Mouse (Mus musculus): ENCODE results near the gene Mrgprf.

The Mrgprf gene

DNA sequence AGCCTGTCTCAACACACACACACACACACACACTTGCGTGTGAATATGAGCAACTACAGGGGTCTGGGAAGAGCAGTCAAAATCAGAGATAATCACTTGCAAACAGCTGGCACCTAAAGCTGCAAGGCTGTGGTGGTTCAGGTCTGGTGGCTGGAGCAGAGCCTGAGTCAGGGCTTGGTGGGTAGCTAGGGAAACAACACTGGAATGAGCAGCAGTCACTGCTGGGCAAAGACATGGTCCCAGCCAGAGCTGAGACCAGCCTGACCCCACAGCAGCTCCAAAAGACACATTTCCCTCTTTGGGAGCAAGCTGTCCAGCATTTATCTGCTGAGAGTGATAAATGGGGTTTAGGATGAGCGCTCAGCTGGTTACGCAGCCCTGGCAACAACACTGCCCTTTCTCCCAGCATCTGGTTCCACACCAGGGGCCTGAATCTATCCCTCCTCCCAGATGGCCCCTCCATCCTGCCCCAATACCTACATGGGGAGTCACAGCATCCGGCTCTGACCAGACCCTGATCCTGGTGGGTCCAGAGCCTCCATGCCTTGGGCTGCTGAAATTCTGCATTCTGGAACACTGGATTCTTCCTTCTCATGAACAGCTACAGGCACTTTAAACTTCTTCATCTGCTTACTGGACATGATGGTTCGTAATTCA lies 39.7 kb downstream of the Mrgprf start:
- DNase-seq: no peak

All from lung, adult 18-20 months (tissue).